Mouse (Mus musculus): ENCODE measurements around the gene Arrb2. TPM values are rescaled to one million over a fixed set of nuclear protein-coding genes. Genes with fewer than 3 reads are reported as not detected.
"Not testable (repeated sequence)": the region's sequence is repeated elsewhere in the genome, so short reads cannot be mapped to it uniquely, and the experiment has no call there.

Arrb2 gene
- polyA plus RNA-seq (2017; shearing (Covaris generic)), result 100 to 1,000 TPM in 2 of 3 experiments, 10 to 100 TPM in 1; 50.6 to 129 (median 119) TPM

GRCm38 (mm10) chr11:70432048-70432894, at the start of gene Arrb2:
Gene Arrb2 (plus strand): TSS chr11:70432635.
- ATAC-seq, result peak; percentile 76

GRCm38 (mm10) chr11:70384136-70384535, 48.3 kb upstream of the Arrb2 start:
- no peak for ATAC-seq

GRCm38 (mm10) chr11:70387436-70387835, 45.0 kb upstream of the Arrb2 start:
- no peak for ATAC-seq

GRCm38 (mm10) chr11:70389421-70389820, 43.0 kb upstream of the Arrb2 start:
- ATAC-seq, result no peak

- no peak for ATAC-seq
Measured at GRCm38 (mm10) chr11:70403598-70403997, 28.8 kb upstream of the Arrb2 start.

- ATAC-seq, result peak; percentile 80
Measured at GRCm38 (mm10) chr11:70409594-70410296, 22.7 kb upstream of the Arrb2 start, which contains the start of gene Pelp1. Gene Pelp1 (minus strand): TSS chr11:70410031.

GRCm38 (mm10) chr11:70410297-70410643, 22.2 kb upstream of the Arrb2 start:
- peak; percentile 39 for ATAC-seq

GRCm38 (mm10) chr11:70412591-70412990, 19.8 kb upstream of the Arrb2 start:
- no peak for ATAC-seq

- ATAC-seq, result no peak
Measured at GRCm38 (mm10) chr11:70413961-70414360, 18.5 kb upstream of the Arrb2 start.

GRCm38 (mm10) chr11:70418199-70418598, 14.2 kb upstream of the Arrb2 start:
- ATAC-seq, result no peak

- ATAC-seq, result no peak
Measured at GRCm38 (mm10) chr11:70419486-70419885, 12.9 kb upstream of the Arrb2 start.

GRCm38 (mm10) chr11:70426598-70426997, 5.8 kb upstream of the Arrb2 start:
- not testable (repeated sequence) for ATAC-seq

- no peak for ATAC-seq
Measured at GRCm38 (mm10) chr11:70431574-70431973, 861 bp upstream of the Arrb2 start.

GRCm38 (mm10) chr11:70432895-70433568, 597 bp downstream of the Arrb2 start:
- ATAC-seq, result peak; percentile 28

GRCm38 (mm10) chr11:70433569-70433943, 1.1 kb downstream of the Arrb2 start:
- ATAC-seq, result peak; percentile 5

GRCm38 (mm10) chr11:70433951-70434350, 1.5 kb downstream of the Arrb2 start:
- ATAC-seq, result no peak

- peak; percentile 20 for ATAC-seq
Measured at GRCm38 (mm10) chr11:70435476-70435875, 3.0 kb downstream of the Arrb2 start.

GRCm38 (mm10) chr11:70437426-70437825, 5.0 kb downstream of the Arrb2 start:
- no peak for ATAC-seq

- no peak for ATAC-seq
Measured at GRCm38 (mm10) chr11:70438728-70439374, 6.4 kb downstream of the Arrb2 start.

GRCm38 (mm10) chr11:70440637-70441036, 8.2 kb downstream of the Arrb2 start:
- ATAC-seq, result no peak

- ATAC-seq, result no peak
Measured at GRCm38 (mm10) chr11:70441882-70442281, 9.4 kb downstream of the Arrb2 start.

- no peak for ATAC-seq
Measured at GRCm38 (mm10) chr11:70443964-70444363, 11.5 kb downstream of the Arrb2 start.

- no peak for ATAC-seq
Measured at GRCm38 (mm10) chr11:70444667-70445066, 12.2 kb downstream of the Arrb2 start.
